ENCODE assay signal across 23 mouse cellular contexts in genomic region chr3:115364829-115365228, GRCm38 (mm10).
A peak's percentile ranks its signal among the peaks of the same experiment; 100 is the strongest.
DNase-seq lines count a peak whose midpoint lies in the region; ATAC-seq and TF ChIP-seq lines count a peak whose summit lies in the region.
"Had no signal": no experiment of that assay in that cellular context is flagged by ENCODE, and none has a peak within 500 bp of the region (broad histone marks: within the 10 kb centered on the region; RNA-seq: fewer than 3 reads in every experiment).

No protein-coding gene starts in this region.

- H3K9me3 ChIP-seq in embryonic facial prominence, embryonic 14.5 days (ENCODE audit: control insufficient read depth, low read length) = no peaks in the 10 kb centered on the region
- no peaks in the 10 kb centered on the region for H3K9me3 ChIP-seq in embryonic facial prominence, embryonic 10.5 days
- no peaks in the 10 kb centered on the region for H3K9me3 ChIP-seq in kidney, postnatal 0 days (replicated peaks; ENCODE audit: low read length)
- no peaks in the 10 kb centered on the region for H3K9me3 ChIP-seq in midbrain, postnatal 0 days (ENCODE audit: low read length)
- no peaks in the 10 kb centered on the region for H3K9me3 ChIP-seq in midbrain, embryonic 11.5 days (ENCODE audit: control insufficient read depth, low read length)
- H3K9me3 ChIP-seq in hindbrain, embryonic 13.5 days = no peaks in the 10 kb centered on the region
- H3K9me3 ChIP-seq: embryonic facial prominence, embryonic 12.5 days; forebrain, embryonic 12.5 days; G1E; heart, embryonic 15.5 days had no signal

- no peak for ATAC-seq in embryonic facial prominence, embryonic 14.5 days (ENCODE audit: low read depth)
- ATAC-seq in kidney, postnatal 0 days (replicated peaks; ENCODE audit: low FRiP score, low read depth) = no peak
- ATAC-seq in midbrain, postnatal 0 days (ENCODE audit: low FRiP score) = no peak
- ATAC-seq in midbrain, embryonic 11.5 days (ENCODE audit: low FRiP score) = no peak
- ATAC-seq in hindbrain, embryonic 13.5 days (ENCODE audit: low FRiP score) = no peak
- ATAC-seq: CD4-positive, CD25-positive, alpha-beta regulatory T cell, adult 4 months; forebrain, embryonic 16.5 days had no signal

- H3K27ac ChIP-seq in embryonic facial prominence, embryonic 14.5 days (replicated peaks; ENCODE audit: low read depth, low read length) = no peak overlapping the region
- H3K27ac ChIP-seq in embryonic facial prominence, embryonic 10.5 days (replicated peaks) = no peak overlapping the region
- no peak overlapping the region for H3K27ac ChIP-seq in kidney, postnatal 0 days
- no peak overlapping the region for H3K27ac ChIP-seq in midbrain, postnatal 0 days (ENCODE audit: low read depth, low read length)
- no peak overlapping the region for H3K27ac ChIP-seq in midbrain, embryonic 11.5 days (ENCODE audit: low read depth, low read length)
- H3K27ac ChIP-seq in hindbrain, embryonic 13.5 days = no peak overlapping the region
- H3K27ac ChIP-seq: embryonic facial prominence, embryonic 12.5 days; forebrain, embryonic 12.5 days; heart, adult 2 months; heart, embryonic 15.5 days; hindbrain, embryonic 14.5 days had no signal

- no peak overlapping the region for H3K9ac ChIP-seq in embryonic facial prominence, embryonic 14.5 days (ENCODE audit: low read depth, low read length)
- H3K9ac ChIP-seq in kidney, postnatal 0 days (ENCODE audit: low read depth, low read length) = no peak overlapping the region
- H3K9ac ChIP-seq in midbrain, postnatal 0 days (replicated peaks; ENCODE audit: low read length, poor library complexity, severe bottlenecking) = no peak overlapping the region
- H3K9ac ChIP-seq in midbrain, embryonic 11.5 days (ENCODE audit: low read length) = no peak overlapping the region
- no peak overlapping the region for H3K9ac ChIP-seq in hindbrain, embryonic 13.5 days
- H3K9ac ChIP-seq: embryonic facial prominence, embryonic 12.5 days; forebrain, embryonic 12.5 days; heart, embryonic 15.5 days; hindbrain, embryonic 14.5 days had no signal

- H3K4me3 ChIP-seq in embryonic facial prominence, embryonic 14.5 days (ENCODE audit: low read depth, low read length) = no peak overlapping the region
- no peak overlapping the region for H3K4me3 ChIP-seq in embryonic facial prominence, embryonic 10.5 days
- H3K4me3 ChIP-seq in kidney, postnatal 0 days (replicated peaks; ENCODE audit: low read depth, low read length) = no peak overlapping the region
- H3K4me3 ChIP-seq in midbrain, postnatal 0 days (ENCODE audit: low read depth, low read length) = no peak overlapping the region
- no peak overlapping the region for H3K4me3 ChIP-seq in midbrain, embryonic 11.5 days (ENCODE audit: low read depth, low read length)
- H3K4me3 ChIP-seq in hindbrain, embryonic 13.5 days = no peak overlapping the region
- H3K4me3 ChIP-seq: embryonic facial prominence, embryonic 12.5 days; forebrain, embryonic 12.5 days; heart, adult 2 months; heart, embryonic 15.5 days had no signal

- H3K4me1 ChIP-seq in embryonic facial prominence, embryonic 14.5 days (ENCODE audit: control insufficient read depth, insufficient read depth, low read length) = no peaks in the 10 kb centered on the region
- no peaks in the 10 kb centered on the region for H3K4me1 ChIP-seq in embryonic facial prominence, embryonic 10.5 days
- no peaks in the 10 kb centered on the region for H3K4me1 ChIP-seq in kidney, postnatal 0 days (replicated peaks; ENCODE audit: insufficient read depth, low read length)
- no peaks in the 10 kb centered on the region for H3K4me1 ChIP-seq in midbrain, postnatal 0 days (ENCODE audit: insufficient read depth, low read length)
- H3K4me1 ChIP-seq in midbrain, embryonic 11.5 days (ENCODE audit: control insufficient read depth, insufficient read depth, low read length) = no peaks in the 10 kb centered on the region
- H3K4me1 ChIP-seq in hindbrain, embryonic 13.5 days (replicated peaks) = no peaks in the 10 kb centered on the region
- H3K4me1 ChIP-seq: embryonic facial prominence, embryonic 12.5 days; forebrain, embryonic 12.5 days; heart, embryonic 15.5 days had no signal

- no peaks in the 10 kb centered on the region for H3K36me3 ChIP-seq in embryonic facial prominence, embryonic 14.5 days (ENCODE audit: control insufficient read depth, insufficient read depth, low read length)
- H3K36me3 ChIP-seq in embryonic facial prominence, embryonic 10.5 days (replicated peaks) = no peaks in the 10 kb centered on the region
- H3K36me3 ChIP-seq in kidney, postnatal 0 days (ENCODE audit: insufficient read depth, low read length) = no peaks in the 10 kb centered on the region
- H3K36me3 ChIP-seq in midbrain, postnatal 0 days (ENCODE audit: insufficient read depth, low read length) = no peaks in the 10 kb centered on the region
- no peaks in the 10 kb centered on the region for H3K36me3 ChIP-seq in midbrain, embryonic 11.5 days (ENCODE audit: control insufficient read depth, insufficient read depth, low read length)
- H3K36me3 ChIP-seq in hindbrain, embryonic 13.5 days = no peaks in the 10 kb centered on the region
- H3K36me3 ChIP-seq: embryonic facial prominence, embryonic 12.5 days; forebrain, embryonic 12.5 days; G1E; heart, embryonic 15.5 days had no signal

- no peaks in the 10 kb centered on the region for H3K27me3 ChIP-seq in embryonic facial prominence, embryonic 14.5 days (replicated peaks; ENCODE audit: control insufficient read depth, insufficient read depth, low read length)
- H3K27me3 ChIP-seq in embryonic facial prominence, embryonic 10.5 days (replicated peaks; ENCODE audit: low read depth, poor library complexity, severe bottlenecking) = no peaks in the 10 kb centered on the region
- H3K27me3 ChIP-seq in kidney, postnatal 0 days (ENCODE audit: insufficient read depth, low read length) = no peaks in the 10 kb centered on the region
- H3K27me3 ChIP-seq in midbrain, postnatal 0 days (ENCODE audit: insufficient read depth, low read length) = no peaks in the 10 kb centered on the region
- H3K27me3 ChIP-seq in midbrain, embryonic 11.5 days (ENCODE audit: control insufficient read depth, insufficient read depth, low read length) = no peaks in the 10 kb centered on the region
- no peaks in the 10 kb centered on the region for H3K27me3 ChIP-seq in hindbrain, embryonic 13.5 days
- H3K27me3 ChIP-seq: embryonic facial prominence, embryonic 12.5 days; forebrain, embryonic 12.5 days; heart, embryonic 15.5 days had no signal

- 52% methylated on average over 2 of the region's 2 CpGs for WGBS in embryonic facial prominence, embryonic 14.5 days
- 76% methylated on average over 2 of the region's 2 CpGs for WGBS in embryonic facial prominence, embryonic 10.5 days
- WGBS in kidney, postnatal 0 days = 51% methylated on average over 2 of the region's 2 CpGs
- WGBS in midbrain, postnatal 0 days = 30% methylated on average over 2 of the region's 2 CpGs
- 70% methylated on average over 2 of the region's 2 CpGs for WGBS in midbrain, embryonic 11.5 days
- WGBS in hindbrain, embryonic 13.5 days = 58% methylated on average over 2 of the region's 2 CpGs

- peak; percentile 10 for DNase-seq in embryonic facial prominence, embryonic 14.5 days (ENCODE audit: low spot score)
- no peak for DNase-seq in embryonic facial prominence, embryonic 10.5 days (ENCODE audit: low spot score)
- peak; percentile 87 for DNase-seq in kidney, postnatal 0 days (ENCODE audit: low spot score)
- no peak for DNase-seq in kidney, postnatal 25 days
- peak; percentile 44 for DNase-seq in midbrain, postnatal 0 days (ENCODE audit: low spot score)
- DNase-seq in midbrain, embryonic 11.5 days (ENCODE audit: low spot score, missing footprints) = no peak
- DNase-seq: adrenal gland, postnatal 14 days; B cell, adult 2 months; cerebellum, adult 2 months; cerebellum, postnatal 14 days; embryo, embryonic 11 days; gastrocnemius, postnatal 10 days; heart, adult 2 months; heart, postnatal 14 days had no signal

- no peak for TF ChIP-seq CTCF in kidney, postnatal 0 days (IDR thresholded peaks at IDR 0.05; ENCODE audit: low read depth)
- no peak for TF ChIP-seq CTCF in midbrain, postnatal 0 days (IDR thresholded peaks at IDR 0.05)

- H3K4me2 ChIP-seq in embryonic facial prominence, embryonic 14.5 days (ENCODE audit: low read depth, low read length) = no peak overlapping the region
- no peak overlapping the region for H3K4me2 ChIP-seq in kidney, postnatal 0 days (ENCODE audit: low read length)
- no peak overlapping the region for H3K4me2 ChIP-seq in midbrain, postnatal 0 days (ENCODE audit: low read depth, low read length, poor library complexity, severe bottlenecking)
- no peak overlapping the region for H3K4me2 ChIP-seq in midbrain, embryonic 11.5 days
- no peak overlapping the region for H3K4me2 ChIP-seq in hindbrain, embryonic 13.5 days
- H3K4me2 ChIP-seq: embryonic facial prominence, embryonic 12.5 days; forebrain, embryonic 12.5 days; heart, embryonic 11.5 days; heart, embryonic 15.5 days; hindbrain, embryonic 14.5 days had no signal

Comparison
In these comparisons a context has a peak if more than half of its experiments do, and no peak if none do; other contexts are left out.
1. DNase-seq: peak in embryonic facial prominence, embryonic 14.5 days (single experiment), kidney, postnatal 0 days (single experiment) and midbrain, postnatal 0 days (single experiment); none in embryonic facial prominence, embryonic 10.5 days (single experiment), kidney, postnatal 25 days (0 of 2) and midbrain, embryonic 11.5 days (single experiment).